Mouse (Mus musculus): ENCODE data around the gene Slc51b.

Slc51b gene

DNA sequence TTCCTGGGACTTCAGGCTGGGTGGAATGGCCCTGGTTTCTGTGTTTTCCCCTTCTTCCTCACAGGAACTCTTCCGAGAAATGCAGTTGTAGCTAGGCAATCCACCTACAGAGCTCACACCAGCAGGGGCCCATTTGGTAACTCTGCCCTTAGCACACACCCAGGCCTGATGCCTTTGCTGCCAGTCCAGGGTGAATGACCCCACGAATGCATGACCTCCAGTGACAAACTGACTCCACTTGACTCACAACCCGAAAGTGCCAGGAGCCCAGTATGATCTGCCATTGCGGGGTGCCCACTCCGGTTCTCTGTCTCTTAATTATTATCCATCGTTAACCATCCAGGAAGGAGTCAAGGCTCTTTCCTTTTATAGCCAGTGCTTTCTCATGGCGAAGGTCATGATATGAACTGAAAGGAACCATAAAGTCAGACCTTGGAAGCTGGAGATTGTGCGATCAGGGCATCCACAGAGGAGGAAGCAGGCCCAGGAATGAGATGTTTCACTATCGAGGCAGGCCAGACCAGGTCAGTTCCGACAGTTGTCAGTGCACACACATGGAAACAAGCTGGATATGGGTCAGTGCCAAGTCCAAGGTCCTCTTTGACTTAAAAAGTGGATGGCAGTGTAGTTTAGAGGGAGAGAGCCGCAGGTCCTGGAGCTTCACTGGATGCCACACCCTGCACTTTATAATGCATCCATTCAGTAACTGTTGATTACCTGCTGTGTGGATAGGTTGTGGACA lies at the start of gene Slc51b:
TSS of gene Slc51b (minus strand) at position 196 of the 742 bp plus-strand sequence.
- DNase-seq (ENCODE audit: low spot score in 2 of 2) = no peak

DNA sequence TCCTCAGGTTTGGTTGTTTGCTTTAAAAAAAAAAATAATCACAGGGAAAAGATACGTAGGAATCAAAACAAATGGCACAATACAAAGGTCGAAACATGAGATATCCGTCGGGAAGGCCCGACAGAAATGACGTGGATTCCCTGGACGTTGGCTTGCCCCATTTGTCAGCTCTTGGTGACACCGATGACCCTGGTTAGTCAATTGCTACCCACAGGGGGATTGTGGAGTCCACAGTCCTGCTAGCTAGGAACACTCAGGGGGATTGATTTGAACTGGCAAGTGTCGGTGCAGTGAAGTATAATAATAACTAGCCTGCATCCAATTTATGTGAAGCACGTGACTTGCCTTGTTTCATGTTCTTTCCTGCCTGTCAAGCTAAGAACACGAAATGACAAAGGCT lies 44.9 kb upstream of the Slc51b start:
- no peak for DNase-seq (ENCODE audit: low spot score in 2 of 2)

DNA sequence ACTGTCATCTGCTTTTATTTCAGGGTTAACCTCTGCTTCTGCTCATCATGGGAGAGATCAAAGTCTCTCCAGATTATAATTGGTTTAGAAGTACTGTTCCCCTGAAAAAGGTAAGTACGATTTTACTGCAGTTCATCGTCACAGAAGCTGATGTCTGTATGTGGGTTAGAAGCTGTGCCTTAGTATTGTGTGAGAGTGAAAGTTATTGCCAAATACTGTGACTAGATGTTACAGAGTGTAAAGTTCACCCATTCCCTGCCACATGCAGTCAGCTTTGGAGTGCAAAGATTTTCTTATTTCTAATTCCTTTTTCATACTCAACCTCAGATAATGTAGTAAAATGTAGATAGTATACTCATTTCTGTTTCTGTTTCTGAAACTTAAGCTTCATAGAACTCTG lies 42.5 kb upstream of the Slc51b start:
- no peak for DNase-seq (ENCODE audit: low spot score in 2 of 2)

DNA sequence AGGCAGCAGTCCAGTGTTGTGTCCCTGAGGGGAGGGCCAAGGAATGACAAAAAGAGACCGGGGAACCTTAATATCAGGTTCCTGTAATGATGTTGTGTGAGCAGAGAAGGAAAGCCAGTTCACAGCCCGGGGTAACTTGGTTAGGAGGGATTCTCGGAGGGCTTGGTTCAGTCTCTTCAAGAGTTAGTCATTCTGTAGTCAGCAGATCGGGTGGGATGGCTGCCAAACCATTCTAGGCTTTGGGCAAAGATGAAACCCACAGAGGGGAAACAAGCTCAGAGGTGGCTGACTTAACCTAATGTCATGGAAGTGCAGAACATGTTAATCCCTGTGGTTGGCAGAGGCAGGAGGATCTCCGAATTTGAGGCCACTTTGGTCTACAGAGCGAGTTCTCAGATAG lies 41.4 kb upstream of the Slc51b start:
- DNase-seq (ENCODE audit: low spot score in 2 of 2) = no peak

DNA sequence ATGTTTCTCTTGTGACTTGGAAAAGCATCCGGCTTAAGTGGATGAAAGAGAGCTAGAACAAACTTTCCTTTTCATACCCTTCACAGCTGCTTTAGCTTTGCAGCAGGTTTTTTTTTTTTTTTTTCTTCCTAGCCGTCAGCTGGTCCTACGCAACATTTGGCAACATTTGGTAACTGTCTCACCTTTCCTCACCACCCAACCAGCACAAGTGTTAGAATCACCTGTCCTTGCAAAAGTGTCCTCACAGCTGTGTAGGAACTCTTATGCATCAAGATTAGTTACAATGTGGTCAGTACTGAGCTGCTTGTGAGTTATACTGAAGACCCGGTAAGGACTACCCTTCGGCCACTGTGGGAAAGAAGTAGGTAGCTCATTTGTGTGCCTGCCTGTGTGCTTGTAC lies 39.8 kb upstream of the Slc51b start:
- no peak for DNase-seq (ENCODE audit: low spot score in 2 of 2)

DNA sequence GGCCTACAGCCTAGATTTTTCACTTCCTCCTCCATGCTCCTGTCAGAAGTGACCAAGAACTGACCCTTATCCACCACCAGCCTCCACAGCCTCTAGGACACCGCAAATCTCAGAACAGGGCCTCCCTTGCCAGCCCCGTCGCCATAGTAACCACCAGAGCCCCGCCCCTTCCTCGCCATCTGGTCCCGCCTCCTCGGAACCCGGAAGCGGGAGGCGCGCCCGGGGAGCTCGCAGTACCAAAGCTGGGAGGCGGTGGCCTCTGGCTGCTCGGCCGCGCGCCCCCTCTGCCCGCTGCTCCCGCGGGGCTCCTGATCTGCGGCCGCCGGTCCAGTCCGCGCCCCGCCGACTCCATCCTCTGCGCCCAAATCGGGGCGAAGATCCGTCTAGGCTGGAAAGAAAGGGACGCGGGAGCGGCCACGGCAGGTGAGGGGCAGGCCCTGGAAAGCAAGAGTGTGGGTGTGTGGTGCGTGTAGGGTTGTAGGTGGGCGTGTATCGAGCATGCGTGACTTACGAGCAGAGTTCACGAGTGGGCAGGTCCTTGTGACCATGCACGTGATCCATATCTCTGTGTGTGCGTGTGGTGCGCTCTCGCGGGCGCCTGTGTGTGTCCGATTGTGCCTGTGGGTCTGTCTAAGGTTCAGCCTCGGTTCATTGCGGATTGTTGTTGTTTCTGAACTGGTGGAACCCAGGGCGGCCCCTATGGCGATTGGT lies 38.1 kb upstream of the Slc51b start, which contains the start of gene Spg21:
TSS of gene Spg21 (plus strand) at position 216 of the 711 bp plus-strand sequence.
- peak; percentile 93 to 94 for DNase-seq (ENCODE audit: low spot score in 2 of 2)

DNA sequence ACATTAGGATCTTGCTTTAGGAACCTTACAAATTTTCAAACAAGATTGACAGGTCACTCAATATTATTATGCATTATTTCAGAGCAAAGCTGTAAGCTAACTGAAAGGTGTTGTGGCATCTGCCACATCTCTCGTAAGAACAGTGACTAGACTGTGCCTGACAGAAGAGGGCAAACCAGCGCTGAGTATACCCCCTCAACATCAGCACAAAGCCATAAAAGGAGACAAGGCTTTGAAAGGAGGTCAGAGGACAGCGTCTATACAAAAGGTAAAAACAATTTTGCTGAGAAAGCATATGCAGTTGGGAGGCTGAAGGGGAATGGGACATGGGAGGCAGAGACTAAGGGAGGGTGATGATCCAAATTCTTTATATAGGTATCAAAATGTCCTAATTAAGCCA lies 37.4 kb upstream of the Slc51b start:
- no peak for DNase-seq (ENCODE audit: low spot score in 2 of 2)

DNA sequence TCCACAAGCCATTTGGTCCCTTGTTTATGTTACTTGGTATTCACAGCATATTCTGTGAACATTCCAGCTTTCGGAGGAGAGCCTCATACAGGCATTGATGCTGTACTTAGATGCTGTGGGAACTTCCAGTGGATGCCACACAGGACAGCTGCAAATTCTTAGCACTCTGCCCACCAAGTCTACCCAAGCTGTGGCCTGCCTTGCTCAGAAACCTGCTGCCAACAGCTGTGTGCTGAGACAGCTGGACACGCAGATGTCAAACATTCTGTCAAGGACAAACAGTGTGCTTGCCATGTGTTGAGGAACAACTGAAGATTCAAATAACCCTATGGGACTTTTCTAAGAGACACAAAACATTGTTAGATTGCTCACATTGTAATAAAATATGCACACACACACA lies 36.2 kb upstream of the Slc51b start:
- no peak for DNase-seq (ENCODE audit: low spot score in 2 of 2)

DNA sequence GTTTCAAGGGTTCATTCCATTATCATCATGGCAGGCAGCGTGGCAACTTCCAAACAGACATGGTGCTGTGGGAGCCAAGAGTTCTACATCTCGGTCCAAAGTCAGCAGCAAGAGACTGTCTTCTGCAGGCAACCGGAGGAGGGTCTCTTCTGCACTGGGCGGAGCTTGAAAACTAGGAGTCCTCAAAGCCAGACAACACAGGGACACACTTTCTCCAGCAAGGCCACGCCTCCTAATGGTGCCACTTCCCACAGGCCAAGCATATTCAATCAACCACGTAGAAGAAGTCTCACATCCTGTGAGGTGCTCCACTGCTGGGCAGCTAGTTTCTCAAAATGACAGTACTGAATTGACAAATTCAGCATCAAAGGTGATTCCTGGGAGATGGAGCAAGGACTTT lies 25.2 kb upstream of the Slc51b start:
- no peak for DNase-seq (ENCODE audit: low spot score in 2 of 2)

DNA sequence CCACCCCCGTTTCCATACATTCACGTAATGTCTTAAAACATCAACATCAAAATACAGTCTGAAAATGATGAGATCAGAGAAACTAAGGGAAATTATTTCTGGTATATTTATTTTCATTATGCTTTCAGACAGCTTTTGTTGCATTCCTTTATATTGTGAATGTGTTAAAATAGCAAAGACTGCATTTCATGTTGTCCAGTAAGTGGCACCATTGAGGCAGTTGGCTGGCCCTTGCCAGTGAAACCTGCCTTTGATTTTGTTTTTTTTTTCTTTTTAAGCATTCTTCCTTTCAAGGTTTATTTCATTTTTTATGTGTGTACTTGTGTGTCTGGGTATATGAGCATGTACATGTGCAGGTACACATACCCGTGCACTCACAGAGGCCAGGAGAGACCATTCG lies 21.9 kb upstream of the Slc51b start:
- DNase-seq (ENCODE audit: low spot score in 2 of 2) = no peak

DNA sequence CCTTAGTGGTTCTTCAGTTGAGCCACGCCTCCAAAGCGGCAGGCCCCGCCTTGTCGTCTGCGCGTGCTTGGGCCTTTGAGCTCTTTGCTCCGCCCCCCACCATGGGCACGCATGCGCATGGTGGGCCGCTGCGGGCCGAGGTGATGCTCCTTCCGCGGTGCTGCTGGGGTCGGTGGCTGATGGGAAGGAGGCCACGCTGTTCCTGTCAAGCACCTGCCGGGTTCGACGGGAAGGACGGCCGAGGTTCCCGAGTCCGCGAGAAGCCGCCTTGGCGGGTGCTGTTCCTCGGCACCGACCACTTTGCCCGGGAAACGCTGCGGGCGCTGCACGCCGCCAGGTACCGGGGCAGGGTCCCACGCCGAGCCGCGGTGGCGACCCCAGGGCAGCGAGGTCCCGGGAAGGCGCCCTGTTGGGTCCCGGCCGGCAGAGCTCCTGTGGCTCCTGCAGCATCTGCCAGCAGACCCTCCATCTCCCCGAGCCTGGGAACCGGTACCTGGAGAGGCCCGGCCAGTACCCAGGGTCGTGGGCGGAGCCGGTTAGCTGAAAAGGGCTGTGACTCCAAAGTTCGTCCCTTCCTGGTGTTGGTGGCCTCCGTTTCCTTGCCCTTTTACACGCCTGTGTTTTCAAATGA lies 13.0 kb upstream of the Slc51b start, which contains the start of gene Mtfmt:
TSS of gene Mtfmt (plus strand) at position 112 of the 631 bp plus-strand sequence.
- peak; percentile 82 to 90 for DNase-seq (ENCODE audit: low spot score in 2 of 2)

DNA sequence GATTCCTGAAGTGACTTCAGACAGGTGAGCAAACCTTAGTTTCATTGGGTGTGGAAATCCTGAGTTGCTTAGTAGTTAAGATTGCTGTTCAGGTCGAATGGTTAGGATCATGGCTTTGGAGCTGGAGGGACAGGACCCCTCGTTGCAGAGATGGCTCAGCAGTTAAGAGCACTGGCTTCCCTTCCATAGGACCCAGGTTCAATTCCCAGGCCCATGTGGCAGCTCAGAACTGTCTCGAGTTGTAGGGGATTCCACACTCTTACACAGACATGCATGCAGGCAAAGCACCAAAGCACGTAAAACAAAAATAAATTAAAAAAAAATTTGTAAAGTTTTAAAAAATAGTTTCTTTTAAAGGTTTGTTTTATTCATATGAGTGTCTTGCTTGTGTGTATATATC lies 12.5 kb upstream of the Slc51b start:
- DNase-seq (ENCODE audit: low spot score in 2 of 2) = no peak

DNA sequence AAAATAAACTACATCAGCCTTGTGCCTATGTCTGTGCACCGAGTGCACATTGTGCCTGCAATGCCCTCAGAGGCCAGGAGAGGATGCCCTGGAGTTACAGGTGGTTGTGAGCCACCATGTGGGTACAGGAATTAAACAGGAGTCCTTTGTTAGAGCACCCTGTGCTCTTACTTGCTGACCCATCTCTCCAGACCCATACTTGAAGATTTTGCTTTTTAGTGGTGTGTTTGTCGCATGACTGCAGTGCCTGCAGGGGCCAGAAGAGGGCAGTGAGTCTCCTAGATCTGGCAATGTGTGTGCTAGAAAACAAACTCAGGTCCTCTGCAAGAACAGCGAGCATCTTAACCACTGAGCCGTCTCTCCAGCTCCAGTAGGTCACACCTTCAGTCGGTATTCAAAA lies 11.4 kb upstream of the Slc51b start:
- DNase-seq (ENCODE audit: low spot score in 2 of 2) = peak in 1 of 2 experiments; percentile 13

DNA sequence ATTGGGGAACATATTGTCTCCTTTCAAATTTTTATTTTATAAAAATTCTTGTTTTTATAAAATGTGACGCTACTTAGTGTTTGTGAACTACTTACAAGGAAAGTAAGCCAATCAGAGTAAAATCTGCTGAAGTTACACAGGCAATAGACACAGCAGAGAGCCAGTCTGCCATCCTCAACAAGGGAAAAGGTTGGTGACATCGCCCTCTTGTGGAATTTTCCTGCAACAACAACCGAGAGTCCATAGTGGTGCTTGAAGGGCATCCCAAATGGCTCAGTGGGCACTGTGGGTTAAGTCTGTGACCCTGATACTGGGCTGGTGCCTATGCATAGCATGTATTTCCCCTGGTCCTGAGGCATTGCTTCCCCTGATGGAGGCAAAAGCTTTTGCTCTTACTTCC lies 9.5 kb upstream of the Slc51b start:
- peak; percentile 85 to 94 for DNase-seq (ENCODE audit: low spot score in 2 of 2)

DNA sequence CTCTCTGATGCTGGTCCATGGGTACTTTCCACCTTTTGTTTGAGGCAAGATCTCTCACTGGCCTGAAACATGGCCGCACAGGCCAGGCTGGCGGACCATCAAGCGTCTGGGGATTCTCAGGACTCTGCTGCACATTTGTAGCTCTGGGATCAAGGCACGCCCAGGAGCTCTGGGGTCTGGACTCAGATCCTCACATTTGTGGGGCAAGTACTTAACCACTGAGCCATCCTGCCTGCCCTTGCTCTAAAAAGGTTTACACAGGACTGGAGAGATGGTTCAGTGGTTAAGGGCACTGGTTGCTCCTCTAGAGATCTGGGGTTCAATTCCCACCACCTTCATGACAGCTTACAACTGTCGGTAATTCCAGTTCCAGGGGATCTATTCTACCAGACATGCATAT lies 8.2 kb upstream of the Slc51b start:
- DNase-seq (ENCODE audit: low spot score in 2 of 2) = no peak

DNA sequence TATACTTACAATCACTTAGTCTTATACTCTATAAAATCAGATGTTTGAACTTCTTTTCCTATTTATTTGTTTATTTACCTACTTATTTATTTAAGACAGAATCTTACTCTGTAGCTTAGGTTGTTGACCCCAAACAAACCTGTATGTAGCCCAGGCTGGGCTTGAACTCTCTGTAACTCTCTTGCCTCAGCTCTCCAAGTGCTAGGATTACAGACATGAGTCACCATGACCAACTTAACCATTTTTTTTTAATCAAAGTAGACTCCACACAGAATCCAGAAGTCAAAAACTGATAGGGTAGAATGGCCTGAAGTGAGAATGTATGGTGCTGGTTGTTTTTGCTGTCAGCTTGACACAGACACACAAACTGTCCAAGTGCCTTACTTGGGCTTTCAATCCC lies 7.6 kb upstream of the Slc51b start:
- DNase-seq (ENCODE audit: low spot score in 2 of 2) = no peak

DNA sequence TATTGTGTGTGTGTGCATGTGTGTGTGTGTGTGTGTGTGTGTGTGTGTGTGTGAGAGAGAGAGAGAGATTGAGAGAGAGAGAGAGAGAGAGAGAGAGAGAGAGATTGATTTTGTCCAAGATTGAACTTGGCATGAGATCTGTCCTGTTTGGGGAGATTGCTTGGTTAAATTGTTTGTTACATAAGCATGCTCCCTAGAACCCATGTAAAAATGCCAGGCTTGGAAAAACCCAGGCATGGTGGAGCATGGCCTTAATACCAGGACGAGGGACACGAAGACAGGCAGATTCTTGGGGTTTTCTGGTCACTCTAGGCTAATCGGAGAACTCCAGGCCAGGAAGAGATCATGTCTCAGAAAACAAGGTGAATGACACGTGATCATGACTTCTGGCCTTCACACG lies 5.2 kb upstream of the Slc51b start:
- no peak for DNase-seq (ENCODE audit: low spot score in 2 of 2)

DNA sequence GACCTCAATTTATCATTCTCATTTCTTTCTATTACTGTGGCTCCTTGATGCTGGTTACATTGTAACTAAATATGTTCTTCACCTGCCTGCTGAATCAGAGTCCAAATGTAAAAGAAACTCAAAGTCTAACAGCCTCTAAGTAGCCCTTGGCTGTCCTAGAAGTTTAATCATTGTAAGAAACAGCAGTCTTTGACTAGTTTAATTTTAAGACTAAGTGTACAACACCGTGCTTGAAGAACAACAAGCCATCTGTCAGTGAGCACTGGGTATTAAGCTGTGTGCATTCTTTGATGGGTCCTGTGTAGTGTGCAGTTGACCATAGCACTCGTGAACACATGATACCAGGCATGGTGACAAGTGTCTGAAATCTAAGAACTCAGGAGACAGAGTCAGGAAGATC lies 4.8 kb upstream of the Slc51b start:
- DNase-seq (ENCODE audit: low spot score in 2 of 2) = no peak

DNA sequence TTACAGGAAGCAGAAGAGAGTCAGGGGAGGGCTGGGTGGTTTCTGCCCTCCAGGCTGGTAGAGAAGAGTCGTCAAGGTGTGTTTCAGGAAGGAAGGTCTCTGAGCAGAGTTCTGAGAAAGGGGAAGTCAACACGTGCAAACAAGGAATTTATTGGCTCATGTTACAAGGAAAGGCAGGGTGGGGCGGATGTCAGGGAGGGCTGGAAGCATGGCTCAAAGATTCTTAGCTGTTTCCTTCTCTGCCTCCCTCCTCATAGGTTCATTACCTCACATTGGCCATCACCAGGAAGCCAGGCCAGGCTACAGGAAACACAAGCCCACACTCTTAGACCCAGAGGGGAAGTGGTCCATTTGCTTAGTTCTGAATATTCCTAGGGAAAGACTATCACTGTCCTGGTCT lies 1.6 kb upstream of the Slc51b start:
- DNase-seq (ENCODE audit: low spot score in 2 of 2) = no peak

DNA sequence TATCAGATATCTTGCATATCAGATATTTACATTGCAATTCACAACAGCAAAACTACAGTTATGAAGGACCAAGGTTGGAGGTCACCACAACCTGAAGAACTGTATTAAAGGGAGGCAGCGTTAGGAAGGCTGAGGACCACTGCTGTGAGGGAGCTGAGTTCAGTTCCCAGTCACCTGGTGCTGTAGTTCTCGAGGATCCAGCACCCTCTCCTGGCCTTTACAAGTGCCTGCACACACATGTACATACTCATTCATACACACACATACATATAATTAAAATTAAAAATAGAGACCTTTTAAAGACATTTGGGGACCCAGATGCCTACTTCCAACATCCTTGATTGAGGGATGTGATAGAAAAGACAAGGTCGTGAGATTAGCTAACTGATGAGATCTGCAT lies 3.1 kb downstream of the Slc51b start:
- DNase-seq (ENCODE audit: low spot score in 2 of 2) = no peak

DNA sequence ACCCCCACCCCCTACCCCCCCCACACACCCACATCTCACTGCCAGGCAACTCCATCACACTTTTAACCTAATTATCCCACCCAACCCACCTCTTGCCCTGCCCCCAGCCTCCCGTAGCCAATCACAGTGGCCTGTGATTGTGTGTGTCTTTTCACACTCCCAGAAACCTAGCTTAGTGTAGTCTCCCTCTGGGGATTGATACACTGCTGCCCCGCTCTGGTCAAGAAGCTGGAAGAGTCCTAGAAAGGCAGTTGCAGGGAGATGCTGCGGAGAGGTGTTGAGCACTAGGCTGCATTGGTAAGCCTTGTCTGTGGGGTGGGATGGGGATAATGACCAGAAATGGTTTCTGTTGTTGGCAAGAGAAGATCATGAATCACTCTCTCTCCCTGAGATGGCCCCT lies 5.0 kb downstream of the Slc51b start:
- DNase-seq (ENCODE audit: low spot score in 2 of 2) = no peak

DNA sequence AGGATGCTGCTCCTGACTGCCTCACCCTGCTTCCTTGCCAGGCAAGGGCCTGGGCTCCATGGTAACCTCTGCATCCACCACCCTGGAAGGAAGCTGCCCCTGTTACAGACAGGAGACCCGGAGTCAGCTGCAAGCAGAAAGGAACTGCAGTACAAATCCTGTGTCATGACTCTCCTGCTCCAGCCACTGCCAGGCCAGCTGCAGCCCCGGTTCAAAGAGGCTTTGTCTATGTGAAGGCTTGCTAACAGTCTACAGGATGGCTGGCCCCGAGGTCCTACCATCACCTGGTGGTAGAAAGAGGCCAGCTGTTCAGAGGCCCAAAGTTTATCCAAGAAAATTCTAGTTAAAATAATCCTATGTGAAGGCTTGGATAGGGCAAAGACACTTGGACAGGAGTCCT lies 11.4 kb downstream of the Slc51b start:
- DNase-seq (ENCODE audit: low spot score in 2 of 2) = no peak

DNA sequence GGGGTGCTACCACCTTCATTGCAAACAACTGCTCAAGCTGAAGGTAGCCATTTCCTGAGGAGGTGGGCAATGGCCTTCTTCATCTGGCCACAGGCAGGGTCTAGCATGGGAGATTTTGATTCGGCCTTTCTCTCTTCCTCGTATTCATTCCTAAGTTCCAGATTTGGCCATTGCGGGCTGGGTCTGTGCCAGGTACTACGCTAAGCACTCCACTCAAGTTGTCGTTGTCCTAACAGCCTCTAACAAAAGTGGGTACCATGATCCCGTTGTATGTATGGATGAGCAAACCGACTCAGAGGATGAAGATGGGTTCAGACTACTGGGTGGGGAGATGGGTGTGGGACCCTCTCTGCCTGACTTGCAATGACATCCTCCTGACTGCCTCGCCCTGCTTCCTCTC lies 12.4 kb downstream of the Slc51b start:
- DNase-seq (ENCODE audit: low spot score in 2 of 2) = no peak
